Mouse (Mus musculus) forebrain, postnatal 0 days (tissue): ENCODE measurements around the gene Ube2s. TPM values are rescaled to one million over a fixed set of nuclear protein-coding genes. Genes with fewer than 3 reads are reported as not detected.

Experiments
- ATAC-seq: fragments of 200-750 bp; cut with Nextera tagmentation; 2 replicates; pipeline ENCODE4 v1.8.0; 2017; ENCODE audit warnings: mild to moderate bottlenecking, moderate library complexity
- DNase-seq: peaks from one replicate; pipeline ENCODE4 v3.0.0-alpha.2; 2015
- H3K27ac ChIP-seq: fragments of 300-500 bp; sonication (generic); 2 replicates; pipeline ENCODE4 v1.5.1; 2014; ENCODE audit warnings: low read depth, mild to moderate bottlenecking, antibody characterized with exemption, low read length, moderate library complexity, mixed read lengths
- H3K27me3 ChIP-seq: fragments of 300-500 bp; sonication (generic); 2 replicates; pipeline ENCODE4 v1.6.1; 2014; ENCODE audit warnings: mild to moderate bottlenecking, low read length, mixed read lengths; ENCODE audit not compliant: insufficient read depth
- H3K36me3 ChIP-seq: fragments of 300-500 bp; sonication (generic); 2 replicates; pipeline ENCODE4 v1.6.1; 2014; ENCODE audit warnings: mild to moderate bottlenecking, moderate library complexity; ENCODE audit not compliant: insufficient read depth
- H3K4me1 ChIP-seq: fragments of 300-500 bp; sonication (generic); 2 replicates; pipeline ENCODE4 v1.6.1; 2014; ENCODE audit warnings: antibody characterized with exemption; ENCODE audit not compliant: insufficient read depth
- H3K4me2 ChIP-seq: fragments of 300-500 bp; sonication (generic); 2 replicates; pipeline ENCODE4 v1.6.1; 2014; ENCODE audit warnings: low read depth, mild to moderate bottlenecking, moderate library complexity
- H3K4me3 ChIP-seq: fragments of 300-500 bp; sonication (generic); 2 replicates; pipeline ENCODE4 v1.5.1; 2014; ENCODE audit warnings: low read depth, low read length, mixed read lengths
- H3K9ac ChIP-seq: fragments of 300-500 bp; sonication (generic); 2 replicates; pipeline ENCODE4 v1.6.1; 2014; ENCODE audit warnings: mild to moderate bottlenecking
- H3K9me3 ChIP-seq: fragments of 300-500 bp; sonication (generic); 2 replicates; pipeline ENCODE4 v1.6.1; 2016; ENCODE audit warnings: low read length
- CTCF ChIP-seq: sonication (generic); IDR thresholded peaks from 2 replicates; pipeline ENCODE4 v1.5.1; 2016; ENCODE audit warnings: antibody characterized with exemption, control low read depth, low read depth
- WGBS: fragments of 180-500 bp; shearing (Covaris S2); extraction: QIAGEN DNeasy Blood & Tissue Kit; methylation state at CpG from one replicate; pipeline ENCODE4 v1.1.7; 2014; 5-methylcytosine and 5-hydroxymethylcytosine counted together
- polyA plus RNA-seq: library from polyadenylated mRNA; unstranded; fragments of >200 nt; fragmentation: Nextera tagmentation; extraction: Ambion mirVana; gene quantifications from 2 replicates; pipeline ENCODE4 v1.2.1, GENCODE M21; 2015
- total RNA-seq: library from RNA; depleted of rRNA; stranded (reverse); fragments of >200 nt; gene quantifications from 2 replicates; pipeline ENCODE4 v1.2.3, GENCODE M21; 2014

Ube2s gene
- total and polyA plus RNA-seq, 2 experiments from 2014 or later: 232 to 300 TPM

GRCm38 (mm10) chr7:4792278-4793212 lies 19.8 kb downstream of the Ube2s start, which contains the start of gene Rpl28:
Rpl28 (plus strand) TSS chr7:4792874.
- peak; percentile 98 for DNase-seq
- Histone ChIP-seq H3K27ac (peak within 1 kb of the TSS; percentile 89), H3K36me3 (peaks cover 22% of the 10 kb centered on the region), H3K4me1 (0 out of 2 replicates have a peak, but pooled peaks cover 4% of the 10 kb centered on the region), H3K27me3 (no peaks in the 10 kb centered on the region), H3K4me3 (peak within 1 kb of the TSS; percentile 93), H3K9ac (peak within 1 kb of the TSS; percentile 91), H3K4me2 (peak within 1 kb of the TSS; percentile 73), H3K9me3 (no peaks in the 10 kb centered on the region)
- 1% methylated on average over 54 of the region's 54 CpGs for WGBS
- peak; percentile 19; the same call in 1 of the 2 replicates for TF ChIP-seq CTCF
- peak; percentile 95 for ATAC-seq

- no peak for TF ChIP-seq CTCF
- Histone ChIP-seq H3K27me3 (no peaks in the 10 kb centered on the region), H3K4me3 (peak within 1 kb of the TSS; percentile 56), H3K9ac (peak within 1 kb of the TSS; percentile 74), H3K36me3 (peaks cover 5% of the 10 kb centered on the region; the same call in 1 of the 2 replicates), H3K27ac (peak within 1 kb of the TSS; percentile 45), H3K4me1 (0 out of 2 replicates have a peak, but pooled peaks cover 4% of the 10 kb centered on the region), H3K9me3 (no peaks in the 10 kb centered on the region), H3K4me2 (peak within 1 kb of the TSS; percentile 93)
- no peak for ATAC-seq
- DNase-seq: no peak
- 8% methylated on average over 40 of the region's 40 CpGs for WGBS
Measured at GRCm38 (mm10) chr7:4789436-4789935, 22.9 kb downstream of the Ube2s start, which contains the start of gene Tmem238. Tmem238 (minus strand) TSS chr7:4789656.

- H3K27ac ChIP-seq: peak overlapping the region; percentile 45
- WGBS: 2% methylated on average over 59 of the region's 64 CpGs
- peak; percentile 38; the same call in 1 of the 2 replicates for TF ChIP-seq CTCF
- peak overlapping the region; percentile 56 for H3K4me3 ChIP-seq
- H3K27me3 ChIP-seq: no peaks in the 10 kb centered on the region
- 0 out of 2 replicates have a peak, but pooled peaks cover 2% of the 10 kb centered on the region for H3K4me1 ChIP-seq
- peak; percentile 19 for ATAC-seq
- no peaks in the 10 kb centered on the region for H3K9me3 ChIP-seq
- H3K4me2 ChIP-seq: peak overlapping the region; percentile 93
- H3K9ac ChIP-seq: peak overlapping the region; percentile 74
- H3K36me3 ChIP-seq: no peaks in the 10 kb centered on the region
- DNase-seq: peak; percentile 62
Measured at GRCm38 (mm10) chr7:4788499-4789435, 23.6 kb downstream of the Ube2s start.

- Histone ChIP-seq H3K27ac (no peak overlapping the region), H3K9me3 (no peaks in the 10 kb centered on the region), H3K4me3 (no peak overlapping the region), H3K4me1 (no peaks in the 10 kb centered on the region), H3K27me3 (0 out of 2 replicates have a peak, but pooled peaks cover 4% of the 10 kb centered on the region), H3K36me3 (no peaks in the 10 kb centered on the region), H3K4me2 (no peak overlapping the region), H3K9ac (no peak overlapping the region)
- no peak for ATAC-seq
- TF ChIP-seq CTCF: no peak
- no peak for DNase-seq
- 87% methylated on average over 14 of the region's 14 CpGs for WGBS
Measured at GRCm38 (mm10) chr7:4783667-4784268, 28.6 kb downstream of the Ube2s start.

GRCm38 (mm10) chr7:4782759-4783158 lies 29.6 kb downstream of the Ube2s start, which contains the start of the genes Il11 and Tmem190:
Il11 (minus strand) TSS chr7:4782859.
Tmem190 (plus strand) TSS chr7:4782937.
- WGBS: 83% methylated on average over 2 of the region's 2 CpGs
- no peak within 1 kb of the TSS for H3K4me2 ChIP-seq
- no peak within 1 kb of the TSS for H3K9ac ChIP-seq
- H3K9me3 ChIP-seq: no peaks in the 10 kb centered on the region
- DNase-seq: no peak
- no peak within 1 kb of the TSS for H3K27ac ChIP-seq
- peaks cover 11% of the 10 kb centered on the region for H3K27me3 ChIP-seq
- ATAC-seq: no peak
- no peaks in the 10 kb centered on the region for H3K36me3 ChIP-seq
- TF ChIP-seq CTCF: no peak
- H3K4me3 ChIP-seq: no peak within 1 kb of the TSS
- H3K4me1 ChIP-seq: no peaks in the 10 kb centered on the region

GRCm38 (mm10) chr7:4782130-4782529 lies 30.3 kb downstream of the Ube2s start:
- Histone ChIP-seq H3K4me3 (no peak overlapping the region), H3K9ac (no peak overlapping the region), H3K36me3 (no peaks in the 10 kb centered on the region), H3K4me1 (no peaks in the 10 kb centered on the region), H3K4me2 (no peak overlapping the region), H3K27ac (no peak overlapping the region), H3K27me3 (peaks cover 18% of the 10 kb centered on the region), H3K9me3 (no peaks in the 10 kb centered on the region)
- TF ChIP-seq CTCF: no peak
- WGBS: 66% methylated on average over 3 of the region's 3 CpGs
- ATAC-seq (no peak), DNase-seq (no peak)
